Mouse (Mus musculus) adrenal gland, postnatal 14 days (tissue): ENCODE measurements around the gene Il1r1. TPM values are rescaled to one million over a fixed set of nuclear protein-coding genes. Genes with fewer than 3 reads are reported as not detected.

Source experiments
- DNase-seq: peaks from one replicate; pipeline ENCODE4 v3.0.0; 2021; ENCODE audit warnings: mixed read lengths
- total RNA-seq: library from RNA; stranded (reverse); gene quantifications from 2 replicates; pipeline ENCODE4 v1.2.3, GENCODE M21; 2021

The Il1r1 gene
- total RNA-seq, 1 experiment from 2014 or later: 6.9 TPM

DNA sequence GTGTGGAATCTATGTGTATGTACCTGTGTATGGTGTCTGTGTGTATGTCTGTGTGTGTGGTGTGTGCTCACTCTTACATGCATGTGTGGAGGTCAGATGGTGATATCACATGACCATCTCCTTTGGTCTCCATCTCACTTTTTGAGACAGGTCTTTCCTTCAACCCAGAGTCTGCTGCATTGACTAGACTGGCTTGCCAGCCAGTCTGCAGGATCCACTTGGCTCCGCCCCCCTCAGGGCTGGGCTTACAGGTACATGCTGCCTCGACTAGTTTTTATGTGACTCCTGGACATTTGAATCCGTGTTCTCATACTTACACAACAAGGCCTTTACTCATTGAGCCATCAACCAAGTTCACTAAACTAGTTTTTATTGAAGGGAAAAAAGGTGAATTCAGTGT lies 6.2 kb downstream of the Il1r1 start:
- no peak for DNase-seq

- DNase-seq: no peak
These were observed 8.3 kb downstream of the Il1r1 start for GRCm38 (mm10) chr1:40233217-40233616.

GRCm38 (mm10) chr1:40233621-40234020 lies 8.7 kb downstream of the Il1r1 start:
- DNase-seq: no peak

DNA sequence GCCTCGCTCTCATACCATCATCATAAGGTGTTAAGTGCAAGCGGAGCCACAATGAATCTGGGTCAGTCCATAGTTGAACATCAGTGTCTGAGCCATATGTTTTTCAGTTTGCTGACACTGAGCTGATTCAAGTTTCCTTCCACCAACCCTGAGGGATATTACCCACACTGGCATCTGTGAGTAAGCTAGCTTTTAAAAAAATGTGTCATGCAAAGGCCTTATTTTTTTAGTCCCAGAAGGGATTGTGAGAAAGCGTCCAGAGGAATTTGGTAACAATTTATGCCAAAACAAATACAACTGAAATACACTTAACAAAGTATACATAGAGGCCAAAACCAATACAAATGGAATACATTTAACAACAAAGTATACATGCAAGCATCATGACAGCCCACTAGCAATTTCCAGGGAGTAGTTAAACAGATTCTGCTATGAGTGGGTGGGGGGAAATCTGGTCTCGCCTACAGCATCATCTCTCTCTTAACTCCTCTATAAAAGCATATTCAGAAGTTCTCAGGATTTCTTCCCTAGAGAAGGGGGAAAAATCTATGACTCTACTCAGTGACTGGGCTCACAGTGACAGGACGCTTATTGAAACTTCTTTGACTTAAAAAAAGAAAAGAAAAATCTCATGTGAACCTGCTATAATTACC lies 10.8 kb downstream of the Il1r1 start:
- DNase-seq: no peak

DNA sequence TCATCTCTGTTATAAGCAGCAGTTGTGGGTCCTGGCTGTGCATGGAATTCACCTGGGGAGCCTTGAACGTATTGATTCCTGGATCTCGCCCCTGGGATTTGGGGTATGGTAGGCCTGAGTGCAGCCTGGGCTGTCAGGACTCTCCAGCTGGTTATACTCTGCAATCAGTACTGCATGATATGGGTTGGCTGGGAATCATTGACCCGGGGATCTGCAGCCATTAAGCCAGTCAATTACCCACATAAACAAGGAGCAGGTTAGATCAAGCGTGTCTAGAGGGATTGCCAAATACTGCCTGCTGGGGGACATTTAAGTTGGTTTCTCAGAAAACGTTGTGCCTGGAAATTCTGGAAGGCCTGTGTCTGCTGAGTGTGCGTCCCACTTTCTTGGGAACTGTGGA lies 11.8 kb downstream of the Il1r1 start:
- no peak for DNase-seq

- DNase-seq: no peak
These were observed 12.2 kb downstream of the Il1r1 start for GRCm38 (mm10) chr1:40237094-40237493.

- DNase-seq: no peak
These were observed 15.6 kb downstream of the Il1r1 start for GRCm38 (mm10) chr1:40240353-40241092.

GRCm38 (mm10) chr1:40242717-40243116 lies 17.8 kb downstream of the Il1r1 start:
- DNase-seq: no peak

DNA sequence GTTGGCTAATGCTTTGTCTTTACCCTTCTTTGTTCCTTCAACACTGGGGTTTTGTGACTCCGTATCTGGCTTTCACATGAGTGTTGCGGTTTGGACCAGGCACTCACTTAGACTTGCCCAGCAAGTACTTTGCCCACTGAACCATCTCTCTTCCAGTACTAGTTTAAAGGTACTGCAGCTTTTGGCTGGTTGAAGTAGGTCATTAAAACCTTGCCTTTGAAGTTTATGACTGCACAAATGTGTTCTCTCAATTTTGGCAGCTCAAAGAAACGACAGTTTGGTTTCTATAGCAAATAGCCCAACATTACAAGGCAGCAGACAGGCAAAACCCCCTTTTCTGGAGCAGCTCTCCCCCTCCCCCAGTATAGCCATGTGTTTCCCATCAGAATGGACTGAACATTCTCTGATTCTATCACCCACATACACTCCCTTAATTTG lies 18.7 kb downstream of the Il1r1 start:
- DNase-seq: no peak

GRCm38 (mm10) chr1:40250425-40250824 lies 25.5 kb downstream of the Il1r1 start:
- no peak for DNase-seq

DNA sequence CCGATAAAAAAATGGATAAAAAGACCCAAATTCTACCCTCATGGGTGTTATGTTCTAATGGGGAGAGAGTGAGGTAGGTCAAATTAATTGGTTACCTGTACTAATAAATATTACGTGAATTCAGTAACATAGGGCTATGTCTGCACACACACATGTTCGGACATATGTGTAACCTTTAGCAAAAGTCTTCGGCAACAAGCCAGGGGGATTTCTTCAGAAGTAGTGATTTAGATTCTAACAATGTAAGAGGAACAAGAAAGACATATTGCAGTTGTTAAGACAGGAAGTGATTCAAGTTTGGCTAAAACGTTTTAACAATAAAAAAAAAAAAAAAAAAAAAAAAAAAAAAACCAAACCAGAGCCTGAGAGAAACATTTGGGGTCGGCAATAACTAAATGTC lies 27.6 kb downstream of the Il1r1 start:
- no peak for DNase-seq

- DNase-seq: no peak
These were observed 29.1 kb downstream of the Il1r1 start for GRCm38 (mm10) chr1:40253940-40254339.

DNA sequence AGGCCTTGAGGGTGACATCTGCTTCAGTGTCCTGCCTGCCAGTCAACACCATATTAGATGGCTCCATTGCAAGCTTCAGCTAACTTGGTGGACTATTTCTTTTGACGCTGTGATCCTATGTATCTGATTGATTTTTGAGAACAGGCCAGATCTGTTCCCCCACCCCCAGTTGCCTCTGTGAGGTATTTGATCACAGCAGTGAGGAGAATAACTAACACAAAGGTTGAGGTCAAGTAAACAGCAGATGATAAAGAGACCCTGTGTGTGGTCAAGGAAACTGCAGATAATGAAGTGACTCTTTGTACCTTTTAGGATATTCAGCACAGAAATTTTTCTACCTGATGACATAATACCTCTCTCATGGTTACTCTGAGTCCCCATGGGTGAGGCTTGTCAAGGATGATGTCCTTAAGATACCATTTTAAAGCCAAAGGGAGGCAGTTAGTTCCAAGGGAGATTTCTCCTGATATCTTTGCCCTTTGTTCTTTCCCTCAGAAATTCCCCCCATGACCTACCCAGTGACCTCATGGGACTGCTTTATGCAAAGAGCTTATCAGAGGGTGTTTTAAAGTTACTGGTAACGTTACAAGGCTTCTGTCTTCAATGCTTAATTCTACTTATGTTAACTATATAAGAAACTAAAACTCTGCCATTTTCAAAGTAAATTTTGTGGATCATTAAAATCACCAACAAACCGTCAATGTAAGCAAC lies 29.6 kb downstream of the Il1r1 start:
- no peak for DNase-seq

- no peak for DNase-seq
These were observed 37.7 kb downstream of the Il1r1 start for GRCm38 (mm10) chr1:40262441-40263121.

- DNase-seq: no peak
These were observed 38.2 kb downstream of the Il1r1 start for GRCm38 (mm10) chr1:40263122-40263498.

GRCm38 (mm10) chr1:40263679-40264078 lies 38.8 kb downstream of the Il1r1 start:
- DNase-seq: no peak

DNA sequence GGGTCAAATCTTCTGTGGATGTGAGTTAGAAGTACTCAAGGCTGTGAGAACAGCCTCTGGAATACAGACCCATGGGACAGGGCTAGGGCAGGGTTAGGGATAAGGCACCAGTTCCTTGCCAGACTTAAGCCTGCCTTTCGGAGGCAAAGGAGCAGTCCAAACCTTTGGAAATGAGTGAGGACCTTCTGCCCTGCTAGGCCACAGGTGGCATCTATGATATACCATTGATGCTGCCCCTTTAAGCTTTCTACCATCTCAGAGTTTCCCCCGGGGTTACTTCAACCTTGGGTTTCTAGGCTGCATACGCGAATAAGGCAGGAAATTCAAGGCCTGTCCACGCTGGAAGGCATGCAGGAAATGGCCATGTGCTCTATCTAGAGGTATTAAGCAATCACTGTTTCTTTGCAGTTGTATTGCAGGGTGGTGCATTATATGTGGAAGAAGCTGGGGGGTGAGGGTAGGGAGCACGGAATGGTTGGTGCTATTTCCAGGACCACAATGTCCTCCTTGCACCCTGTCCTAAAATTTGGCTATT lies 40.5 kb downstream of the Il1r1 start:
- peak; percentile 23 for DNase-seq

GRCm38 (mm10) chr1:40266431-40267260 lies 41.8 kb downstream of the Il1r1 start:
- peak; percentile 89 for DNase-seq

DNA sequence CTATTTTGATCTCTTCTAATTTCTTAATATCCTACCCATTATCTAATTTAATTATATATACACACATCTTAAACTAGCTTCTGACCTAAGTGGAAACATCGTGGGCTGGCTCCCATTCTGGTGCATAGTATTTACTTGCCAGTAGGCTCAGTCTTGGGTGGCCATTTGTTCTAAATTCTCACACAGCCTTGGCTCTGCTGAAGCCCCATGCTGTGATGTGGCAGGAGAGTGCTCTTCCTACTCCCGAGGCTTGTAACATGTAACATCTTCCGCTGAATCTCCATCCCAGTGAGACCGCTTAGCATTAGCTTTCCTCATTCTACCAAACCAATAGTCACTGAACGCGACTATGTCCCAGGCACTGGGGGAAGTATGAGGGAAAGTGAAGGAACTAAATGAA lies 43.0 kb downstream of the Il1r1 start:
- DNase-seq: no peak

DNA sequence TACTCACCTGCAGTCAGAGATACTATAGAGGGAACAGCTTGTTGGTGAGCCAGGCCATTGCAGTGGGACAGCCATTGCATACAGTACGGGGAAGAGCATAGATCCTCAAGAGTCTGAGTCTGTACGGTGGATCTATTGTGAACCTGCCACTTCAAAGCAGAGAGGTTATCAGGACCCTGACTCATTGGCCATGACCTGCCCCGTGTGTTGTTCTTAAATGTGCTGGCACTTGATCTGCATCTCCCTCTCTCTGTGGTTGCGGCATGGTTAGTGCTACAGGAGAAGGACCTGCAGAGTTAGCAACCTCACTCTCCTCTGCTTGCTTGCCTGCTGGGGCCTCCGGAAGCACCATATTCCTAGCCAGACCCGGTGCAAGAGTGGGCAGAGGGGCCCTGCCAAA lies 43.7 kb downstream of the Il1r1 start:
- no peak for DNase-seq

DNA sequence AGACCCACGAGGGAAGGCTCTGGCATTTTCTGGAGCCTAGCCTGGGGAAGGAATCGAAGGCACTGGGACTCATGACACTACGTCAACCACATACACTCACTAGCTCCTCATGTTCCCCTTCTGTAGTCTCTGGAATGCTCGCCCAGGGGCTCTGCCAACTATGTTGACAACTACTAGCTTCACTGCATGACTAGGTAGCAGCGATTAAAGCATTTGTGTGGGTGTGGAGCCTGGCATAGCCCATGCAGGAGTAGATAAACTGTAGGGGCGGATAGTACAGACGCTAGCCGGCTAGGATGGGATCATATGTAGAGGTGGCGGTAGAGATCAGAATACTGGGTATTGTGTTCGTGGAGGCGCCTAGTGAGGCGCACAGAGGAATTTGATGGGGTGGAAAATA lies 45.5 kb downstream of the Il1r1 start:
- no peak for DNase-seq

DNA sequence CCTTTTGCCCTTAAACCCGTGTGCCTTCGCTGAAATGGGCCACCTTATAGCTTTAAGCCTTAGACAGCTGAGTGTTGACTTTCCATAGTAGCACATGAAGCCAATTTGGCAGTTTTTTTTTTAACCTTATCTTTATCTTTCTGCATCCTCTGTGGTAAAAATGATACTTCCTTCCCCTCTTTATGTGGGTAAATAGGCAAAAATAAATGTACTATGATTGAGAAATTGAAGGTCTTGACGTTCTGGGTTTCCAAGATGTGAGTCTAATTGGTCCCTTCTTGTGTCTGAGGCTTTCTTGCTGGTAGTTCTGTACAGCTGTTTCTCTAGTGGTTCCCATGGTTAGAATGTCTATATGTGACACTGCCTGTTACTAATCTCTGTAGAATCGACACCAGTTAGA lies 46.2 kb downstream of the Il1r1 start:
- DNase-seq: no peak
